Mouse (Mus musculus): ENCODE results near the gene Esr1. TPM values are rescaled to one million over a fixed set of nuclear protein-coding genes. Genes with fewer than 3 reads are reported as not detected.
A peak's percentile ranks its signal among the peaks of the same experiment; 100 is the strongest.

Esr1 gene
- polyA plus RNA-seq (2014; fragmentation: Nextera tagmentation; extraction: Ambion mirVana) = 0.68 and 0.86 TPM in 2 replicates

- H3K4me1 ChIP-seq (ENCODE audit: control insufficient read depth, insufficient read depth, low read length) = peaks cover 4% of the 10 kb centered on the region; the same call in 1 of the 2 replicates
- H3K27ac ChIP-seq (ENCODE audit: low read length) = no peak within 1 kb of the TSS
- H3K9ac ChIP-seq (replicated peaks; ENCODE audit: low read depth, low read length) = no peak within 1 kb of the TSS
- WGBS = 39% methylated on average over 13 of the region's 13 CpGs
- 0 out of 2 replicates have a peak within 1 kb of the TSS, but pooled peaks have one; percentile 6 for H3K4me3 ChIP-seq (ENCODE audit: low read depth, low read length)
- ATAC-seq (ENCODE audit: insufficient number of reproducible peaks, insufficient read depth, low FRiP score, low read depth) = no peak
- H3K27me3 ChIP-seq (ENCODE audit: control insufficient read depth, insufficient read depth, low read length) = no peaks in the 10 kb centered on the region
- no peaks in the 10 kb centered on the region for H3K9me3 ChIP-seq (ENCODE audit: control insufficient read depth, low read depth, low read length)
- no peaks in the 10 kb centered on the region for H3K36me3 ChIP-seq (ENCODE audit: control insufficient read depth, insufficient read depth, low read length)
- H3K4me2 ChIP-seq (replicated peaks; ENCODE audit: low read depth, low read length) = peak within 1 kb of the TSS; percentile 35
These were observed at the start of gene Esr1 for GRCm38 (mm10) chr10:4611386-4612155. TSS of gene Esr1 (plus strand) at chr10:4611593.

GRCm38 (mm10) chr10:4565148-4565547, 46.2 kb upstream of the Esr1 start:
- no peak for ATAC-seq (ENCODE audit: insufficient number of reproducible peaks, insufficient read depth, low FRiP score, low read depth)
- H3K9ac ChIP-seq (replicated peaks; ENCODE audit: low read depth, low read length) = no peak overlapping the region
- 78% methylated on average over 1 of the region's 1 CpGs for WGBS

GRCm38 (mm10) chr10:4570778-4571177, 40.6 kb upstream of the Esr1 start:
- H3K9ac ChIP-seq (replicated peaks; ENCODE audit: low read depth, low read length) = no peak overlapping the region
- 90% methylated on average over 4 of the region's 4 CpGs for WGBS
- ATAC-seq (ENCODE audit: insufficient number of reproducible peaks, insufficient read depth, low FRiP score, low read depth) = no peak
- no peak overlapping the region for H3K4me2 ChIP-seq (replicated peaks; ENCODE audit: low read depth, low read length)
- H3K36me3 ChIP-seq (ENCODE audit: control insufficient read depth, insufficient read depth, low read length) = no peaks in the 10 kb centered on the region
- no peak overlapping the region for H3K27ac ChIP-seq (ENCODE audit: low read length)
- H3K4me1 ChIP-seq (ENCODE audit: control insufficient read depth, insufficient read depth, low read length) = no peaks in the 10 kb centered on the region
- H3K4me3 ChIP-seq (ENCODE audit: low read depth, low read length) = no peak overlapping the region
- H3K9me3 ChIP-seq (ENCODE audit: control insufficient read depth, low read depth, low read length) = no peaks in the 10 kb centered on the region
- H3K27me3 ChIP-seq (ENCODE audit: control insufficient read depth, insufficient read depth, low read length) = no peaks in the 10 kb centered on the region

More at GRCm38 (mm10) chr10:4565148-4565547, 46.2 kb upstream of the Esr1 start:
- Histone ChIP-seq H3K27ac (ENCODE audit: low read length) (no peak overlapping the region), H3K4me2 (replicated peaks; ENCODE audit: low read depth, low read length) (no peak overlapping the region), H3K4me1 (ENCODE audit: control insufficient read depth, insufficient read depth, low read length) (no peaks in the 10 kb centered on the region), H3K36me3 (ENCODE audit: control insufficient read depth, insufficient read depth, low read length) (no peaks in the 10 kb centered on the region), H3K27me3 (ENCODE audit: control insufficient read depth, insufficient read depth, low read length) (no peaks in the 10 kb centered on the region), H3K9me3 (ENCODE audit: control insufficient read depth, low read depth, low read length) (no peaks in the 10 kb centered on the region), H3K4me3 (ENCODE audit: low read depth, low read length) (no peak overlapping the region)

GRCm38 (mm10) chr10:4571304-4571703, 40.1 kb upstream of the Esr1 start:
- no peaks in the 10 kb centered on the region for H3K36me3 ChIP-seq (ENCODE audit: control insufficient read depth, insufficient read depth, low read length)
- 78% methylated on average over 4 of the region's 4 CpGs for WGBS
- H3K4me3 ChIP-seq (ENCODE audit: low read depth, low read length) = no peak overlapping the region
- H3K27me3 ChIP-seq (ENCODE audit: control insufficient read depth, insufficient read depth, low read length) = no peaks in the 10 kb centered on the region
- H3K4me2 ChIP-seq (replicated peaks; ENCODE audit: low read depth, low read length) = no peak overlapping the region
- H3K27ac ChIP-seq (ENCODE audit: low read length) = no peak overlapping the region
- H3K9ac ChIP-seq (replicated peaks; ENCODE audit: low read depth, low read length) = no peak overlapping the region
- H3K4me1 ChIP-seq (ENCODE audit: control insufficient read depth, insufficient read depth, low read length) = no peaks in the 10 kb centered on the region
- no peaks in the 10 kb centered on the region for H3K9me3 ChIP-seq (ENCODE audit: control insufficient read depth, low read depth, low read length)
- ATAC-seq (ENCODE audit: insufficient number of reproducible peaks, insufficient read depth, low FRiP score, low read depth) = no peak

GRCm38 (mm10) chr10:4581905-4582304, 29.5 kb upstream of the Esr1 start:
- Histone ChIP-seq H3K9ac (replicated peaks; ENCODE audit: low read depth, low read length) (no peak overlapping the region), H3K9me3 (ENCODE audit: control insufficient read depth, low read depth, low read length) (no peaks in the 10 kb centered on the region), H3K4me3 (ENCODE audit: low read depth, low read length) (no peak overlapping the region), H3K4me1 (ENCODE audit: control insufficient read depth, insufficient read depth, low read length) (no peaks in the 10 kb centered on the region), H3K27me3 (ENCODE audit: control insufficient read depth, insufficient read depth, low read length) (no peaks in the 10 kb centered on the region), H3K36me3 (ENCODE audit: control insufficient read depth, insufficient read depth, low read length) (no peaks in the 10 kb centered on the region), H3K27ac (ENCODE audit: low read length) (no peak overlapping the region), H3K4me2 (replicated peaks; ENCODE audit: low read depth, low read length) (no peak overlapping the region)
- 88% methylated on average over 5 of the region's 5 CpGs for WGBS
- ATAC-seq (ENCODE audit: insufficient number of reproducible peaks, insufficient read depth, low FRiP score, low read depth) = no peak

GRCm38 (mm10) chr10:4586691-4587090, 24.7 kb upstream of the Esr1 start:
- Histone ChIP-seq H3K9ac (replicated peaks; ENCODE audit: low read depth, low read length) (no peak overlapping the region), H3K27ac (ENCODE audit: low read length) (no peak overlapping the region), H3K9me3 (ENCODE audit: control insufficient read depth, low read depth, low read length) (no peaks in the 10 kb centered on the region), H3K4me1 (ENCODE audit: control insufficient read depth, insufficient read depth, low read length) (no peaks in the 10 kb centered on the region), H3K36me3 (ENCODE audit: control insufficient read depth, insufficient read depth, low read length) (no peaks in the 10 kb centered on the region), H3K27me3 (ENCODE audit: control insufficient read depth, insufficient read depth, low read length) (no peaks in the 10 kb centered on the region), H3K4me3 (ENCODE audit: low read depth, low read length) (no peak overlapping the region), H3K4me2 (replicated peaks; ENCODE audit: low read depth, low read length) (no peak overlapping the region)
- no peak for ATAC-seq (ENCODE audit: insufficient number of reproducible peaks, insufficient read depth, low FRiP score, low read depth)
- 83% methylated on average over 6 of the region's 6 CpGs for WGBS

GRCm38 (mm10) chr10:4589576-4589975, 21.8 kb upstream of the Esr1 start:
- ATAC-seq (ENCODE audit: insufficient number of reproducible peaks, insufficient read depth, low FRiP score, low read depth) = no peak
- Histone ChIP-seq H3K27me3 (ENCODE audit: control insufficient read depth, insufficient read depth, low read length) (no peaks in the 10 kb centered on the region), H3K9me3 (ENCODE audit: control insufficient read depth, low read depth, low read length) (no peaks in the 10 kb centered on the region), H3K27ac (ENCODE audit: low read length) (no peak overlapping the region), H3K4me1 (ENCODE audit: control insufficient read depth, insufficient read depth, low read length) (no peaks in the 10 kb centered on the region), H3K36me3 (ENCODE audit: control insufficient read depth, insufficient read depth, low read length) (no peaks in the 10 kb centered on the region), H3K4me2 (replicated peaks; ENCODE audit: low read depth, low read length) (no peak overlapping the region), H3K9ac (replicated peaks; ENCODE audit: low read depth, low read length) (no peak overlapping the region), H3K4me3 (ENCODE audit: low read depth, low read length) (no peak overlapping the region)
- WGBS = 75% methylated on average over 4 of the region's 4 CpGs

- Histone ChIP-seq H3K4me3 (ENCODE audit: low read depth, low read length) (no peak overlapping the region), H3K9me3 (ENCODE audit: control insufficient read depth, low read depth, low read length) (no peaks in the 10 kb centered on the region), H3K36me3 (ENCODE audit: control insufficient read depth, insufficient read depth, low read length) (no peaks in the 10 kb centered on the region), H3K27me3 (ENCODE audit: control insufficient read depth, insufficient read depth, low read length) (no peaks in the 10 kb centered on the region), H3K4me2 (replicated peaks; ENCODE audit: low read depth, low read length) (no peak overlapping the region), H3K4me1 (ENCODE audit: control insufficient read depth, insufficient read depth, low read length) (no peaks in the 10 kb centered on the region), H3K9ac (replicated peaks; ENCODE audit: low read depth, low read length) (no peak overlapping the region), H3K27ac (ENCODE audit: low read length) (no peak overlapping the region)
- ATAC-seq (ENCODE audit: insufficient number of reproducible peaks, insufficient read depth, low FRiP score, low read depth) = no peak
- WGBS = 64% methylated on average over 8 of the region's 8 CpGs
These were observed 20.4 kb upstream of the Esr1 start for GRCm38 (mm10) chr10:4590956-4591355.

- 65% methylated on average over 4 of the region's 4 CpGs for WGBS
- Histone ChIP-seq H3K4me3 (ENCODE audit: low read depth, low read length) (no peak overlapping the region), H3K4me1 (ENCODE audit: control insufficient read depth, insufficient read depth, low read length) (no peaks in the 10 kb centered on the region), H3K27ac (ENCODE audit: low read length) (no peak overlapping the region), H3K9ac (replicated peaks; ENCODE audit: low read depth, low read length) (no peak overlapping the region), H3K36me3 (ENCODE audit: control insufficient read depth, insufficient read depth, low read length) (no peaks in the 10 kb centered on the region), H3K4me2 (replicated peaks; ENCODE audit: low read depth, low read length) (no peak overlapping the region), H3K9me3 (ENCODE audit: control insufficient read depth, low read depth, low read length) (no peaks in the 10 kb centered on the region), H3K27me3 (ENCODE audit: control insufficient read depth, insufficient read depth, low read length) (no peaks in the 10 kb centered on the region)
- no peak for ATAC-seq (ENCODE audit: insufficient number of reproducible peaks, insufficient read depth, low FRiP score, low read depth)
These were observed 17.6 kb upstream of the Esr1 start for GRCm38 (mm10) chr10:4593828-4594227.

Data from stomach, embryonic 14.5 days (tissue).